Mouse (Mus musculus): ENCODE data around the gene Hnrnph1.

Hnrnph1 gene

GRCm38 (mm10) chr11:50415563-50416241 is 38.9 kb downstream of the Hnrnph1 start:
- no peak for DNase-seq

GRCm38 (mm10) chr11:50417856-50418255 is 41.1 kb downstream of the Hnrnph1 start:
- DNase-seq = no peak

DNA sequence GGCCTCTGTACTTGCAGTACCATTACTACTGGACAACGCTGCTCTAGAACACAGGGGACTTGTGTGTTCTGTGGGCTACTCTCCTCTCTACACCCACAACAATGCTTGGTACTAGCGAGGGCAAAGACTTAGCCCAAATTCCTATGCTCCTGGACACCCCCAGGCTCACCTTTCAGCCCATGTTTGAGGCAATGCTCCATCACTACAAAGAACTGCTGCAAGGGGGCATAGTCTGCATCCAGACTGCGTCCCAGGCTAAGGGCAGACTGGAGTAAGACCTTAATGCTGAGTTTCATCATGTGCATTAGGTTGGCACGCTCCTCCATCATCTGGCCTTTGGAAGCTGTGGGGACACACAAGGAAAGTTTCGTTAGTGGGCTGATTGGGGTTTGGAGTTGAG is 44.7 kb downstream of the Hnrnph1 start:
- DNase-seq = no peak

GRCm38 (mm10) chr11:50421934-50422780 is 45.4 kb downstream of the Hnrnph1 start:
- DNase-seq = peak in 1 of 2 experiments; percentile 31

- DNase-seq = no peak
Measured at GRCm38 (mm10) chr11:50426056-50426455, 49.3 kb downstream of the Hnrnph1 start.

- peak; percentile 81 to 85 for DNase-seq
Measured at GRCm38 (mm10) chr11:50430277-50431133, 53.7 kb downstream of the Hnrnph1 start, which contains the start of gene Rufy1. TSS of gene Rufy1 (minus strand) at chr11:50431125.

DNA sequence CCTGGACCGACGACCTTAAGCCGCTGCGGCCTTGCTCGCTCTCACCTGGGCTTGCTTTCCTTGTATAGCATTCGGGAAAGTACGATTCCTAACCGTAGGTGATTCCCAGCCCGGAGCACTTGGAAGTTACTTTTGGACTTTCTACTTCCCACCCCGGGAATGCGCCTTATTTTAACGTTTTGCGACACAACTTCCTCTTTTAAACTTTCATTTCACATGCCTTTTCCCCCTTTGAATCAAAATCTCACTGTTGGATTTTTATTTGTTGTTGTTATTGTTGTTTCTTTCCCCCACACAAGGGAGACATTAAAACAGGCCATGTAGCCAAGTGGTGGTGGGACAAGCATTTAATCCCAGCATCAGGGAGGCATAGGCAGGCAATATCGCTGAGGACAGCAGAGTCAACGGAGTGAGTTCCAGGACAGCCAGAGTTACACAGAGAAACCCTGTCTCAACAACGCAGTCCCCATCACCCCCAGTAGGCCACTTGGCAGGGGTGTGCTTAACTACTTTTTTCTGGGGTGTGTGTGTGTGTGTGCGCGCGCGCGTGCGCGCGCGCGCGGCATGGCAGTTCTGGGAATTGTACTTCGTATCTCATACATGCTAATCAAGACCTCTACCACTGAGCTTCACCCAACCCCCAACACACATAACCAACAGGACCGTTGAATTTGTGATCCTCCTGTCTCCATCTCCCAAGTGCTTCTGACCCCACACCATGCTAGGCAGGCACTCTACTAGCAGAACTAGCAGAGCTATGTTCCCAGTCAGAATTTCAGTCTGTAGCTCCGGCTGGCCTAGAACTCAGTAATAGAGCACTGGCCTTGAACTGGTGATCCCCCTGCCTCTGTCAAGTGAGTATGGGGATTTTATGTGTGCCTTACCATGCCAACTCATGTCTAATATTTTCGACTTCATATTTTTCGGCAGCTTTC is 54.6 kb downstream of the Hnrnph1 start:
- peak in 1 of 2 experiments; percentile 12 for DNase-seq

- no peak for DNase-seq
Measured at GRCm38 (mm10) chr11:50432069-50432440, 55.3 kb downstream of the Hnrnph1 start.

DNA sequence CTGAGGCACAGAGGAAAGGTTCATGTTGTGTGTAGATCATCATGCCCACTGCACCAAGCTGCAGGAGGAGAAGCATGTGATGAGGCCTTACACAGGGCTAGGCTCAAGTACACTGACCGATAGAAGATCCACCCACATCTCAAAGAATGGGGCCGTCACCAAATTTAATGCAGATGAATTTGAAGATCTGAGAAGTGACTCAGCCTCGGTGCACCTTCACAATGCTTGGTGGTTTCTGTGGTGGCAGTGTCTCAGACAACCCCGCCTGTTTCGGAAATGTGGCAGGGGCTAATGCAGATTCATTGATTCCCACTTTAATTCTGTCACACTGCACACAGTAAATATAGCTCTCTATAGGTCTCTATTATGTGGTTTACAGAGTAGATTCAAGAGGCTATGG is 56.1 kb downstream of the Hnrnph1 start:
- DNase-seq = no peak

Measured in thymus, postnatal 36 days (tissue).